Mouse (Mus musculus) neural tube, embryonic 12.5 days (tissue): Measurements from ENCODE around the gene Celf2. TPM values are rescaled to one million over a fixed set of nuclear protein-coding genes. Genes with fewer than 3 reads are reported as not detected.
A peak's percentile ranks its signal among the peaks of the same experiment; 100 is the strongest.

ENCODE experiments used
- ATAC-seq: fragments of 200-750 bp; cut with Nextera tagmentation; 2 replicates; pipeline ENCODE4 v1.8.0; 2017; ENCODE audit warnings: low read depth, mild to moderate bottlenecking, moderate TSS enrichment, moderate library complexity; ENCODE audit not compliant: low FRiP score
- H3K27ac ChIP-seq: fragments of 300-500 bp; sonication (generic); 2 replicates; pipeline ENCODE4 v1.5.1; 2016
- H3K27me3 ChIP-seq: fragments of 300-500 bp; sonication (generic); replicated peaks from 2 replicates; pipeline ENCODE4 v1.6.1; 2016; ENCODE audit warnings: mild to moderate bottlenecking
- H3K36me3 ChIP-seq: fragments of 300-500 bp; sonication (generic); 2 replicates; pipeline ENCODE4 v1.6.1; 2016; ENCODE audit warnings: mild to moderate bottlenecking
- H3K4me1 ChIP-seq: fragments of 300-500 bp; sonication (generic); 2 replicates; pipeline ENCODE4 v1.6.1; 2016
- H3K4me2 ChIP-seq: fragments of 300-500 bp; sonication (generic); replicated peaks from 2 replicates; pipeline ENCODE4 v1.6.1; 2016; ENCODE audit warnings: mild to moderate bottlenecking
- H3K4me3 ChIP-seq: fragments of 300-500 bp; sonication (generic); 2 replicates; pipeline ENCODE4 v1.5.1; 2016
- H3K9ac ChIP-seq: fragments of 300-500 bp; sonication (generic); 2 replicates; pipeline ENCODE4 v1.6.1; 2016; ENCODE audit warnings: mild to moderate bottlenecking
- H3K9me3 ChIP-seq: fragments of 300-500 bp; sonication (generic); 2 replicates; pipeline ENCODE4 v1.6.1; 2016; ENCODE audit warnings: mild to moderate bottlenecking
- WGBS: fragments of 180-500 bp; shearing (Covaris S2); methylation state at CpG from one replicate; pipeline ENCODE4 v1.1.7; 2016; 5-methylcytosine and 5-hydroxymethylcytosine counted together
- polyA plus RNA-seq: library from polyadenylated mRNA; unstranded; fragments of >200 nt; fragmentation: Nextera tagmentation; extraction: Ambion mirVana; gene quantifications from 2 replicates; pipeline ENCODE4 v1.2.1, GENCODE M21; 2016

Gene Celf2
- polyA plus RNA-seq, 1 experiment from 2014 or later = 98.4 TPM

DNA sequence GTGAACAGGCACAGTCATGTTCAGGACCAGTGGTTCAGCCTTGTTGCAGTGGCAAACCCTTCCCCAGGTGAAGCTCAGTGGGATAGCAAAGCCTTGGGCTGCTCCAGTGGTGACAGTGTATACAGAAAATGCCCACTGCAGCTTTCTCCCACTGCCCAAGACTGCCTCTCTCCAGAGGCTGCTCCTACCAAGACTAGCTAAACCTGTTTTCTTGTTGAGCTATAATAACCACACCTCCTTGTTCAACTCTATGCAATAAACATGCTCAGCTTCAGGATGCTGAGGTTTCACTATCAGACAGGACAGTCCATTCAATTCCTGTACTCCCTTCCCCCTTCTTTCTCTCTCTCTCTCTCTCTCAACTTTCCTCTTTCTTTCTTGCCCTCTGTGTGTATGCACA is 15.9 kb downstream of the Celf2 start:
- Histone ChIP-seq H3K27ac (no peak overlapping the region), H3K4me1 (no peaks in the 10 kb centered on the region), H3K9ac (no peak overlapping the region), H3K4me2 (no peak overlapping the region), H3K9me3 (no peaks in the 10 kb centered on the region), H3K36me3 (no peaks in the 10 kb centered on the region), H3K27me3 (no peaks in the 10 kb centered on the region), H3K4me3 (no peak overlapping the region)
- ATAC-seq = no peak

DNA sequence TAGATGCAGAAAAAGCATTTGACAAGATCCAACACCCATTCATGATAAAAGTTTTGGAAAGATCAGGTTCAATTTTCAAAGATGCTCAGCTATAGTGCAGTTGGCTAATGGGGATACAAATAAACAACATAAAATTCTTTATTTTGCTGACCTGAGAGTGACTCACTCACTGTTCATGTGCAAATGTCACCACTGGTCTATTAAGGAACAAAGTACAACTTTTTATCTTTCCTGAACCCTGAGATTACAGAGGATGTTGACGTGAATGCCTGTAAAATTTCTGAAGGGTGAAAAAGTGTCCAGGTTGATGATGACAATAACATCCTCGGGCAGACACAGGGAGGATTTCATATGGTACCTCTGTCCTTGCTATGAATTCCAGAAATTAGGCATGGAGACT is 24.4 kb downstream of the Celf2 start:
- WGBS = 81% methylated on average over 2 of the region's 2 CpGs
- Histone ChIP-seq H3K9ac (no peak overlapping the region), H3K4me3 (no peak overlapping the region), H3K9me3 (no peaks in the 10 kb centered on the region), H3K27ac (no peak overlapping the region), H3K36me3 (no peaks in the 10 kb centered on the region), H3K4me2 (no peak overlapping the region), H3K27me3 (no peaks in the 10 kb centered on the region), H3K4me1 (no peaks in the 10 kb centered on the region)
- no peak for ATAC-seq

DNA sequence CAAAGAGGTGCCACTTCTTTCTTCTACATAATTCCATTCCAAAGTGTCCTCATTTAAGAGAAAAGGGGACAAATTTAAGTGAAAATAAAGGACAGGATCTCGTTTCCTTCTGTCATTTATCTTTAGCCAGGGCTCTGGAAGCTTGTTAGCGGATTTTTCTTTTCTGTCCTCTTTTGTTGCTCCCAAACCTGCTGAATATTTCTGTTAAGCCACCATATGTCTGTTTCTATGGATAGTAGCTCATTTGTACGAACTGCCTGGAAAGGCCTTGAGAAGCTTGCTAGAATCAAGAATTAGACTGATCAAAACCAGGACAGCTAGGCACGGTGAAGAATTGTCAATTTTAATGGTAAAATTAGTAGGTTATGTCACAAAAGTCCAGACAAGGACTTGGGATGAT is 27.3 kb downstream of the Celf2 start:
- 79% methylated on average over 4 of the region's 4 CpGs for WGBS
- Histone ChIP-seq H3K4me1 (no peaks in the 10 kb centered on the region), H3K36me3 (no peaks in the 10 kb centered on the region), H3K27me3 (no peaks in the 10 kb centered on the region), H3K4me3 (no peak overlapping the region), H3K27ac (no peak overlapping the region), H3K9me3 (no peaks in the 10 kb centered on the region), H3K4me2 (no peak overlapping the region), H3K9ac (no peak overlapping the region)
- no peak for ATAC-seq

DNA sequence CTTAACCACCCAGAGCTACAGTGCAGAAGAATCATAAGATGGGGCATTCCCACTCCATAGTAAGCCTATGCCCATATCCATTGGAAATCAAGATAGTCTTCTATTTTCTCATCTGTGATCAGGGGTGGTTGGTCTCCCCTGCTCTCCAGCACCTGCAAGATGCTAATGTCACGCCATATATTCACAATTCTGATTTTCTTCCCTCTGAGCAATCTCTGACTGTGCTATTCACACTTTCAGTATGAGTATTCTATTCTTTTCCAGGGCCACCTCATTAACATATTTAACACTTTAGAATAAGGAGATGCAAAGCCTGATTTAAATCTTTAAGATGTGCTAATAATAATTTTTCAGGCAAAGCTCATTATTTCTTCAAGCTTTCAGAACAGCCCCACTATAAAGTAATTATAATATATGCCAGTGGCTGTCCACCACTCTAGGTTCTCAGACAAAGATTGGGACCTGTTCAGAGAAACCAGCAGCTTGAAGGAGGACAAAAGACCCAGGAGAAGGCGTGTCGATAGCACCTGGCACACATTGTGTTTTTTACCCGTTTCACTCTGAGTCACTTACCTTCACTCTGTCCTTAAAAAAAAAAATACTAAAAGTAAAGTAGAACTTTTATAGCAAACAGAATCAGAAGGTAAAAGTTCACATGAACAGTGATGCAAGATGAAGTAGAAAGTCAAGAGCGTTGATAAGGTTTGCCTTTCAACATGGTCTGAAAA is 48.9 kb downstream of the Celf2 start:
- no peak overlapping the region for H3K4me2 ChIP-seq
- no peaks in the 10 kb centered on the region for H3K9me3 ChIP-seq
- no peak overlapping the region for H3K4me3 ChIP-seq
- WGBS = 74% methylated on average over 5 of the region's 5 CpGs
- ATAC-seq = no peak
- no peaks in the 10 kb centered on the region for H3K27me3 ChIP-seq
- H3K9ac ChIP-seq = no peak overlapping the region
- H3K4me1 ChIP-seq = no peaks in the 10 kb centered on the region
- no peak overlapping the region for H3K27ac ChIP-seq
- H3K36me3 ChIP-seq = no peaks in the 10 kb centered on the region

DNA sequence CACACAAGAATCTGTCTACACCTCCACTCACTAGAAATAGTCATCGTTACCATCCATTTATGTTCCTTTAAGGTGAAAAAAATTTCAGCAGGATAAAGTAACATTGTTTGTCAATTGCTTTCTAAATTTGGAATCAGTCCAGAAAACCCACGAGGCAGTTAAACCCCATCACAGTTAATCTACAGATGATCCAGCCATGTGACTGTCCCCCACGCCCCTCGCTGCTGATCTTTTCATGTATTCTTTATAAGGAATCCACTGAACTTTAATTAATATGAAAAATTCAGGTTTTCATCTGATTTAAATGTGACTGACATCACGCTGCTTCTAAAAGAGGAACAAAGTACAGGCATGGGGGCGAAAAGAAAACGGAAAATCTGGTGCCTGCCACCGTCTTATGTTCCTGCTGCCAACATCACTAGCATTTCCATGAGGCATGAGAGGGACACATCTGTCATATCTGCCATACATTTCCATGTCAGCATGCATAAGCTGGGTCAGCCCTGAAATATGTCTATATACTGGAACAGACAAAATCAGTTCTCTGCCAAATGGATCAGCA is 70.6 kb downstream of the Celf2 start:
- no peaks in the 10 kb centered on the region for H3K4me1 ChIP-seq
- H3K4me2 ChIP-seq = no peak overlapping the region
- H3K36me3 ChIP-seq = no peaks in the 10 kb centered on the region
- ATAC-seq = no peak
- no peaks in the 10 kb centered on the region for H3K9me3 ChIP-seq
- no peak overlapping the region for H3K9ac ChIP-seq
- WGBS = 91% methylated on average over 8 of the region's 8 CpGs
- H3K27ac ChIP-seq = no peak overlapping the region
- H3K4me3 ChIP-seq = no peak overlapping the region
- no peaks in the 10 kb centered on the region for H3K27me3 ChIP-seq

DNA sequence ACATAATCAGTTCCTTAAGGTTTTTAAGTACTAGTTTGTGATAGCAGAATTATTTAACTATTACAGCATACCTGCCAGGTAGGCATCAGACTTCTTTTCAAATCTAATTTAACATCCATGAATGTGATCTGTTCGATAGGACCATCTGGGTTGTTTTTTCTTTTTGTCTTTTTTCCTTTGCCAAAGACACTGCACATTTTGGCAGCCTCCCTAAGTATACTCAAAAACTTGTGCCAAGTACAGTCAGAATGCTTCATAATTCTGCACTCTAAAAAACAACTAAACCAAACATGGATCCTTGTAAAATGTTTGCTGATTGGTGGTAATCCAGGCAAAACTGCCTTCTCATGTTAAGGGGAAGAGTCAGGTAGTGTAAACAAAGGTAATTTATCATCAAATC is 82.9 kb downstream of the Celf2 start:
- Histone ChIP-seq H3K9me3 (no peaks in the 10 kb centered on the region), H3K4me1 (no peaks in the 10 kb centered on the region), H3K4me3 (no peak overlapping the region), H3K27me3 (no peaks in the 10 kb centered on the region), H3K36me3 (no peaks in the 10 kb centered on the region), H3K4me2 (no peak overlapping the region), H3K27ac (no peak overlapping the region), H3K9ac (no peak overlapping the region)
- no peak for ATAC-seq
- 89% methylated on average over 1 of the region's 1 CpGs for WGBS

DNA sequence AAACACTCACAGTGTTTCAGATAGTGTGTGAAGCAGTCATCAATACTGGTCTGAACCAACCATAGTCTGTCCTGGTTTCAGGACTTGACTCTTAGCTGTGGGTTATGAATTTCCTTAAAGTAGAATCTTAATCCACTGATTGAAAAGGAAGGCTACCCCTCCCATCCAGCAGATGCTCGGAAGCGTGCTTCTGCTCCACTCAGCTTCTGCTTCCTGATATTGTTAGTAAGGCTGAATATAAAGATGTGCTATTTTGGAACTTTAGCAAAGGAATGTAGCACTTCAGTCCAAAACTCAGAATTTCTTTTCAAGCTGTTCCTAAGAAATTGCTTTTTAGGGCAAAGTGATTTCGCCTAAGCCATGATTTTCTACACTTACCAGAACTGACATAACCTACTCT is 108.8 kb downstream of the Celf2 start:
- no peak for ATAC-seq
- 85% methylated on average over 3 of the region's 3 CpGs for WGBS
- no peak overlapping the region for H3K4me2 ChIP-seq
- no peaks in the 10 kb centered on the region for H3K27me3 ChIP-seq
- no peaks in the 10 kb centered on the region for H3K36me3 ChIP-seq
- H3K9me3 ChIP-seq = no peaks in the 10 kb centered on the region
- H3K4me1 ChIP-seq = no peaks in the 10 kb centered on the region
- H3K4me3 ChIP-seq = no peak overlapping the region
- no peak overlapping the region for H3K9ac ChIP-seq
- no peak overlapping the region for H3K27ac ChIP-seq

DNA sequence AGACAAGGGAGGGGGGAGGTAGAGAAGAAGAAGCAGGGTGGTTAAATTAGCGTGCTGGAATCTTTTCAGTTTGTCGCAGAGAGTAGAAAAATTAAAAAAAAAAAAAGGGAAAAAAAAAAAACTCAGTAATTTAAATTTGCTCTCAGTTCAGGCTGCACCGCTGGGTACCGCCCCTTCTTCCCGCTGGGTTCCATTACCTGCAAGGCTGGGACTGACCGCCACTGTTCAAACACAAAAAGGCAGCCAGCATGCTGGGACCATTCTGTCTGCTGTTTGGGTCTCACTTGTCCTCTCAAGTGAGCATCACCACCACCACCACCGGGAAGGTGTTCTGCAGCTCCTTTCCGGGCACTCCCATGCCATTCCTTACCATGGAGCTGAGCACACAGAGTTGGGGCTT is 113.4 kb downstream of the Celf2 start:
- Histone ChIP-seq H3K9ac (no peak overlapping the region), H3K9me3 (no peaks in the 10 kb centered on the region), H3K4me2 (peak overlapping the region; percentile 44), H3K27me3 (no peaks in the 10 kb centered on the region), H3K27ac (no peak overlapping the region), H3K4me3 (no peak overlapping the region), H3K36me3 (no peaks in the 10 kb centered on the region), H3K4me1 (no peaks in the 10 kb centered on the region)
- WGBS = 28% methylated on average over 8 of the region's 8 CpGs
- ATAC-seq = peak; percentile 63; the same call in 1 of the 2 replicates

DNA sequence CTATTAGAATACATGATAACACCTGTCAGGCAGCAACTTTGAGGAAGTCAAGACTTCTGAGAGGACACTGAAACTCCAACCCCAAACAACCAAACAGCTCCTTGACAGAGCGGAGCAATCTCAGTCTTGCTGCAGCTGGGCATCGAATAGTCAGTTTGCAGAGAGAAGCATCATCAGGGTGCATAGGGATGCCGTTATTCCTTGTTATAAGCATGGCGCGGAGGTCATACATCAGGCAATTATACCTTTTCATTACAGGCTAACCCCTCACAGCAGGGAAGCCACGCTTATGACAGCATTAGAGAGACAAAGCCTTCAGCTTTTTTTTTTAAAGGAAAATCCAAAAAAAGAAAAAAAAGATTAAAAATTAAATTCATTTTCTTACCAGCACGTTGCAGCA is 113.9 kb downstream of the Celf2 start:
- WGBS = 38% methylated on average over 7 of the region's 7 CpGs
- Histone ChIP-seq H3K4me1 (no peaks in the 10 kb centered on the region), H3K4me2 (peak overlapping the region; percentile 44), H3K9me3 (no peaks in the 10 kb centered on the region), H3K27me3 (no peaks in the 10 kb centered on the region), H3K27ac (no peak overlapping the region), H3K9ac (no peak overlapping the region), H3K36me3 (no peaks in the 10 kb centered on the region), H3K4me3 (no peak overlapping the region)
- no peak for ATAC-seq

DNA sequence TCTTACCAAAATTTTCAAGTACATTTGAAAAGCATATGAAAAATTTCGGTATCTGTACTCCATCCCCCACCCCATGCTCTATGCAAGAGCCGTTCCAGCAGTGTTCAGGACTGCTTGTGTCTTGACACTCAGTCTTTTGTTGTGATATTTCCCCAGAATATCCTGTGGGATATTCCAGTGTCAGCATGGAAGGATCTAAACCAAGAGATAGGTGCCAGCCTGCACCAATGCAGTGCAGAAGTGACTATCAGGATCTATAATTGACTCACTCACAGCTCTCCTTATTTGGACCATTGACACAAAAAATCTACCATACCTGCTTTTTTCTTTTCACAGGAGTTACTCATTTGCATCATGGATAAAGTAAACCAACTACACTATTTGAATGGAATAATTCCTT is 116.9 kb downstream of the Celf2 start:
- WGBS = 90% methylated on average over 2 of the region's 2 CpGs
- no peak overlapping the region for H3K27ac ChIP-seq
- H3K36me3 ChIP-seq = no peaks in the 10 kb centered on the region

DNA sequence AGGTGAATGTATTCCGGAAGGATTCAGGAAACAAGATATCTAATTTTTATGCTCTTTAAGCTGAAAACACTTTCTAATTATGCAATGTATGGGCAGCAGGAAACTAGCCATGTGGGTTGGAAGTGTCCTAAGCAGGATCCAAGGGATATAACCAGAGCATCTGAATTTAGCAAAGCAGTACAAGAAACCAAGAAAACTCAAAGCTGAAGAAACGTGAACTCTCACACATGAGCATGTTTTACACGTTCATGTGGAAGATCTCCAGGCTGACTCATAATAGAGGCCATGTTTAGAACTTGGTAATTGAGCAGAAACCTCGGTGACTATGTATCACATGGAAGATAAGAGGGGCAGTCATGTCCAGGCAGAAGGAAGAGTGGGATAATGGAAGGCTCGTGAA is 120.1 kb downstream of the Celf2 start:
- Histone ChIP-seq H3K4me3 (no peak overlapping the region), H3K27me3 (no peaks in the 10 kb centered on the region), H3K27ac (no peak overlapping the region), H3K9me3 (no peaks in the 10 kb centered on the region), H3K36me3 (no peaks in the 10 kb centered on the region), H3K4me2 (no peak overlapping the region), H3K9ac (no peak overlapping the region), H3K4me1 (no peaks in the 10 kb centered on the region)
- no peak for ATAC-seq
- 87% methylated on average over 5 of the region's 5 CpGs for WGBS

More for the DNA sequence above, 116.9 kb downstream of the Celf2 start:
- Histone ChIP-seq H3K9ac (no peak overlapping the region), H3K4me3 (no peak overlapping the region), H3K4me1 (no peaks in the 10 kb centered on the region), H3K4me2 (no peak overlapping the region), H3K27me3 (no peaks in the 10 kb centered on the region), H3K9me3 (no peaks in the 10 kb centered on the region)
- no peak for ATAC-seq

DNA sequence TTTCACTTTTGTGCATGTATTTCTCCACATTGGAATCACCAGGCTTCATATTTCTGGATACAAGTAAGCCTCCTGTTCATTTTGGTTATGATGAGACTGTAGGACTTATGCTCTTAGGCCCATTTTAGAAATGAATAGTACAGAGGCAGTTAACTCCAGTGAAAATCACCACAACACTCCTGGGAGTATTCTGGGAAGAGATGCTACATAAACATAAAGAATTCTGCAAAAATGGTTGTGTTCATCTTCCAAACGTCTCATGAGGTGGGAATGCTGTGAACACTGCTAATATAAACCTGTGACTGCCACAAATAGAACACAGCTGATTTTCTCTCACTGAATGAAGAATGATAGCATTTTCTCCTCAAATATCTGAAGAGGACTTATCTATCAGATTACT is 130.6 kb downstream of the Celf2 start:
- no peaks in the 10 kb centered on the region for H3K4me1 ChIP-seq
- H3K27ac ChIP-seq = no peak overlapping the region
- H3K4me2 ChIP-seq = no peak overlapping the region
- H3K27me3 ChIP-seq = no peaks in the 10 kb centered on the region
- H3K36me3 ChIP-seq = no peaks in the 10 kb centered on the region
- no peaks in the 10 kb centered on the region for H3K9me3 ChIP-seq
- 57% methylated on average over 1 of the region's 1 CpGs for WGBS
- H3K9ac ChIP-seq = no peak overlapping the region
- no peak for ATAC-seq
- H3K4me3 ChIP-seq = no peak overlapping the region

DNA sequence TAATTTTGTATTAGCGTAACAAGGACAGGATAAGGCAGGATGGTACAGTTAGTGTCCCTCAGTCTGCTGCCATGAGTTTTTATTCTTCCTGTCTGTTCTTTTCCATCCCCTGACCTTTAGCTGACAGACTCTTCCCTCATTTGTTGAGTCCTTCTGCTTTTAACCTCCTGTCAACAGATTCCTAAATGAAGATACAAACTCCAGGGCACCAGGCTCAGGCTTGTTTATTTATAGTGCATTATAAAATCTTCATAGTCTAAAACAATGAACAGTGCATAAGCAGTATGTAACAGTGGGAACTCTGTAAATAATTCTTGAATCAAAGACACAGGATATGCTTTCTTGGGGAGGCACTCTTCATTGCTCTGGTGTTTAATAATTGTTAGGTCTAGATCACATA is 131.5 kb downstream of the Celf2 start:
- 86% methylated on average over 1 of the region's 1 CpGs for WGBS
- ATAC-seq = no peak

More for the DNA sequence above, 131.5 kb downstream of the Celf2 start:
- Histone ChIP-seq H3K9ac (no peak overlapping the region), H3K4me1 (no peaks in the 10 kb centered on the region), H3K4me2 (no peak overlapping the region), H3K27ac (no peak overlapping the region), H3K36me3 (no peaks in the 10 kb centered on the region), H3K4me3 (no peak overlapping the region), H3K27me3 (no peaks in the 10 kb centered on the region), H3K9me3 (no peaks in the 10 kb centered on the region)
